Mouse (Mus musculus) liver, embryonic 18 days (tissue): ENCODE measurements around the gene Mecom. TPM values are rescaled to one million over a fixed set of nuclear protein-coding genes. Genes with fewer than 3 reads are reported as not detected.

Experiments
- polyA plus RNA-seq: library from polyadenylated mRNA; depleted of rRNA; stranded (reverse); fragments of >200 nt; gene quantifications from 2 replicates; pipeline ENCODE4 v1.2.3, GENCODE M21; 2012; rRNA removed

Mecom gene
- polyA plus RNA-seq: 1.0 and 1.2 TPM in 2 replicates

DNA sequence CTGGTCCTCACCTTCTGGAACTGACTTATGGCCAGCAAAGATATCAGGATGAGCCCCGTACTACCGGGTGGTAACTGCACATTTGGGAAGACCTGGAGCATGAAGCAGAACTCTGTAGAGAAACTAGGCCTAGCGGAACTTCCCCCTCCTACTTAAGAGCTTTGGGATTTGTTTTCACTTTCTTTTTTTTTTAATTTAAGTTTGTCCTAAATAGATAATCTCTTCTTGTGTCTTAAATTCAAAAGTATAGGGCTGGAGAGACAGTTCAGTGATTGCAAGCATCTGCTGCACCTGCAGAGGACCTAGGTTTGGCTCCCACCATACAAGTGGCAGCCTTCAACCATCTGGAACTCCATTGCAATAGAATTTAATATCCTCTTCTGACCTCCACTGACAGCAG lies at the start of gene Mecom:
Gene Mecom (minus strand): TSS at position 101 of the 400 bp plus-strand sequence.

Other genes starting within 250 kb of the Mecom start
- not detected in 2 replicates for gene Actrt3, start 51.9 kb upstream of the Mecom start, polyA plus RNA-seq
- gene Mynn, start 54.1 kb upstream of the Mecom start, polyA plus RNA-seq: 5.1 and 5.7 TPM in 2 replicates
- not detected in 2 replicates for gene Lrriq4, start 96.5 kb upstream of the Mecom start, polyA plus RNA-seq
- 0.02 and 0.05 TPM in 2 replicates for gene Lrrc34, start 99.9 kb upstream of the Mecom start, polyA plus RNA-seq
- gene Lrrc31, start 151.8 kb upstream of the Mecom start, polyA plus RNA-seq: not detected in 2 replicates
- 0.02 and 0.04 TPM in 2 replicates for gene Samd7, start 198.3 kb upstream of the Mecom start, polyA plus RNA-seq
- 32.6 and 33.7 TPM in 2 replicates for gene Sec62, start 244.9 kb upstream of the Mecom start, polyA plus RNA-seq